Mouse (Mus musculus): Measurements from ENCODE around the gene Gm11034.

GRCm38 (mm10) chr8:72262756-72263155 lies 49.3 kb upstream of the Gm11034 start:
- TF ChIP-seq POLR2A (IDR thresholded peaks at IDR 0.05; ENCODE audit: borderline replicate concordance, extremely low read depth, insufficient read depth, insufficient read length, poor library complexity, severe bottlenecking) (no peak), CTCF (IDR thresholded peaks at IDR 0.05; ENCODE audit: borderline replicate concordance, extremely low read depth, insufficient read depth, insufficient read length) (no peak)
